Mouse (Mus musculus): ENCODE data around the gene Flnb. TPM values are rescaled to one million over a fixed set of nuclear protein-coding genes. Genes with fewer than 3 reads are reported as not detected.

Flnb gene
- total RNA-seq, 2 experiments from 2014 or later: 21.8 to 22.6 TPM

- peak; percentile 36 to 45 for DNase-seq
Measured at GRCm38 (mm10) chr14:7826151-7826937, 8.6 kb downstream of the Flnb start.

DNA sequence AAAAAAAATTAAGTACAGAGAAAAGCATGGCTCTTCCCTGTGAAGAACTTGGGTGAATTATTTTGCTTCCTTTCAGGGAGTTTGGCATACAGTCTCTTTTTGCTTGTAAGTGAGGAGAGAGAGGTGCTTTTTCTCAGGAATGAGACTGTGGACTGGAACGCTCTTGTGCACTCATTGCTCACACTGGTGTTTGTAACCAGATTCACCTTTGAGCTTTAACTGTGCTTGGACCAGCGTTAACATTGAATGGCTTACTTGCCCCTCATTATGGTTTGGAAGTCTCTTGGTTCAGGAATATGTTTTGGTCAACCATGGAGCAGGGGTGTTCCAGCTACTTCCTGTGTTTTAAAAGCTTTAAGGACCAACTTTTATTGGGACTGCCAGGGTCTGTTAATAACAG is 11.4 kb downstream of the Flnb start:
- no peak for DNase-seq

DNA sequence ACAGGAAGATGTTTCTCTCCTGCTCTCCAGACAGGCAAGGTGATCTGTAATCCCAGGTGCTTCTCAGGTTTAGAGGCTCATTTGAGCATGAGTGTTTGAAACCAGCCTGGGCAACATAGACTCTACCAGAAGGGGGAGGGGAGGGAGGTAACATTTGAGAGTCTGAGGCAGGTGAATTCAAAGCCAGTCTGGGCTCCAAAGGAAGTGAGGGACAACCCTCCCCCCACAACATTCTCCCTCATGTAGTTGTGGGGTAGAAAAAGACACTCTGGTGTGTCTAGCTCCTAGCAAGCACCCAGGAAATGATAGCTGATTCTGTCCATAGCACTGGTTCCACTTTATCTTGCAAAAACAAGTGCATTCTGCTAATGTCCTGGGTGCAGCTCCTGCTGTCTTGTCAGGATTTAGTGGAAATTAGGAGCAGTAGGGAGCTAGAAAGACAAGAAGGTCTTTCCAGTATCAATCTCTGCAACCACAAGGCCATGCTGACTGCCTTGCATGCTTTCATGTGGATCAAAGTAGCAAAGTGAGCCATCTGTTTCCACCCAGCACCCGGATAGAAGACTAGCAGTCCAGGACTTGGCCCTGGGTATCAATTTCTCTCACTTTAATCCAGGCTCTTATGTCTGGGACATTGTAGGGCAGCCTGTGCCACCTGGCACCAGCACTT is 14.1 kb downstream of the Flnb start:
- DNase-seq: no peak

GRCm38 (mm10) chr14:7832440-7832783 is 14.7 kb downstream of the Flnb start:
- DNase-seq: no peak

- DNase-seq: no peak
Measured at GRCm38 (mm10) chr14:7833458-7833857, 15.7 kb downstream of the Flnb start.

- DNase-seq: no peak
Measured at GRCm38 (mm10) chr14:7838564-7839089, 20.9 kb downstream of the Flnb start.

GRCm38 (mm10) chr14:7839950-7840514 is 22.3 kb downstream of the Flnb start:
- no peak for DNase-seq

GRCm38 (mm10) chr14:7842631-7843332 is 25.0 kb downstream of the Flnb start:
- peak in 1 of 2 experiments; percentile 64 for DNase-seq

DNA sequence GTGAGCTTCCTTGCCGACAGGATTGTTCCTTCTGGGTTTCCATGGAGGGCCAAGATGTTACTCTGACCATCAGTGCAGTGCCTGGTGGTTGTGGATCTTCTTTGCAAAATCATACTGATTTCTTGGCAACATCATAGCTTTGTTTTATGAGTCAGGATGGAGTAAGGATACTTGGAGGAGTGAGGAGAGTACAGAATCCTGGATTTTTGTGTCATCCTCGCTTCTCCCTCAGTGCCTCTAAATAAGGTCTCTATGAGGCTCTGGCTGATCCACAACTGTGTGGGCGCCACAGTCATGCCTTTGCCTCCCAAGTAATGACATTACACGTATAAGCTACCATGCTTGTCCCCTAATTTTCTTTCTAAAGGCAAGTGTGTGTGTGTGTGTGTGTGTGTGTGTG is 28.9 kb downstream of the Flnb start:
- no peak for DNase-seq

DNA sequence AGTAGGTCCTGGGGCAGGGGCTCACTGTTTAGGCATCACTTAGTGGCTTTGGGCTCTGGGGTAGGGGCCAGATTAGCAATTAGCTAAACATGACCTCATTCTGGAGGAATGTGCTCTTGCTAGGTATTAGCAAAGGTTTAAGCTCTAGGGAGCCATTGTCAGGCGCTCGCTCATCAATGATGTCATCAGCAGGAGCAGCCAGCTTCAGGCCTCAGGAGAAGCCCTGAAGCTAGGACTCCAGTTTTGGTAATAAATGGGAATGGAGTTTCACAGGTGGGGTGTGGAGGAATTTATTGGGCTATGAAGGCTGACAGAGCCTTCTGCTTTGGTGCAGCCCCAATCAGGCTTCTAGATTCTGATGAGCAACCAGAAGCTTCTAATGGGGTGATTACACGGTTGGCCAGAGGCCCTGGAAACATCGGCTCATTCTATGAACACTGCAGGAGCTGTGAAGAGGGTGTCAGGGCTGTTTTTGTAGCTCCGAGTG is 30.0 kb downstream of the Flnb start:
- peak in 1 of 2 experiments; percentile 25 for DNase-seq

- DNase-seq: no peak
Measured at GRCm38 (mm10) chr14:7850913-7851312, 33.2 kb downstream of the Flnb start.

DNA sequence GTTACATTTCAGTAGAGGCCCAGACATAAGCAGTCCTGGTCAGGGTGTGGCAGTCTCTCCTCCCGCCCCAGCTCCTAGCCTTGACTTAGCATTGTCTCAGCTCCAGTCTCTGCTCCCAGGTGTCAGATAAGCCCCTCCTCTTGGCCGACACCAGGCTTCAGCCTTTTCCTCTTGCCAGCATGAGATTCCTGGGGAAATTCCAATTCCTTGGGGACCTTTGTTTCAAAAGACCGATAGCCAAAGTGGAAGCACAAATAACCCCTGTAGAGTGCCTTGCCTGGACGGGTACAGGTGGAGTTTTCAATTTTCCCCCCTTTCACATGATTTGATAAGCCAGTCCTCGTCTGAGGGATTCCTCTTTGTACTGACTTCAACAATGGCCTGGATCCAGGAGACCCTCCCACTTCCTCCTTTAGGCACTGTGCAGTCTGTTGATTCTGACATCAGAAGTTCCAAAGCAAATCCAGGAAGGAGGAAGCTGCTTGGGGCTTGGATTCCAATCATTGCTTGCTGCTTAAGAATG is 33.8 kb downstream of the Flnb start:
- DNase-seq: peak; percentile 83 to 91

GRCm38 (mm10) chr14:7853691-7854090 is 35.9 kb downstream of the Flnb start:
- DNase-seq: peak; percentile 46 to 71

- DNase-seq: no peak
Measured at GRCm38 (mm10) chr14:7854366-7854765, 36.6 kb downstream of the Flnb start.

DNA sequence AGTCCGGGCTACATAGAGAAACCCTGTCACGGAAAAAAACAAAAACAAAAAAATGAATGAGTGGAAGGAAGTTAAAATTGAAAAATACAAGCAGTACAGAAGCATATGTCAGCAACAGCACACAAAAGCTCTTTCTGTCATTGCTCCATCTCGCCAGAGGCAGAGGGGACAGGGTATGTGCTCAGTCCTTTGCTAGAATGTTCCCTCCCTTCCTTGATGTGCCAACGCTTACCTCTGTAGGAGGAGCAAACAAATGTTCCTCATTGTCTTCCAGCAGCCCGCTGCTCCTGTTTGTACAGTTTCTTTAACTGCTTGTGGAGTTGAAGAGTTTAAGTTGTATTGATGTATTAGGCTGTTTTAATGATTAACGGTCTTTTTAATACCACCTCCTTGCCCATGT is 37.3 kb downstream of the Flnb start:
- no peak for DNase-seq

- no peak for DNase-seq
Measured at GRCm38 (mm10) chr14:7855501-7855900, 37.7 kb downstream of the Flnb start.

DNA sequence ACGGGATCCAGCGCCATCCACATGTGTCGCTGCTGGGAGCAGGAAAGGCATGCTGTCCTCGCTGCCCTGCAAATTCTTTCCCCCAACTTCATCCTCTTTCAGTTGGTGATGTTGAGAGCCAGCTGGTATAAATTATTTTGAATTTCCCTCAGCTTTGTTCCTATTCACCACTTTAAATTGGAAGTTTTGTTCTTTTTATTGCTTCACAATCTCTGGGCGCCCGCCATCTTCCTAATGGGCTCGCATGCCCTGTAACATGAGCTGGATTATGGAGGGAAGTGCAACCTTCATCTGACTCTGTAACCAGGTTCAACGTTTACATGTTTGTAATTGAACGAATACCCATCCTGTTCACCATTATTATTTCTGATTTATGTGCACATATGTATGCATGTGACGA is 38.6 kb downstream of the Flnb start:
- no peak for DNase-seq

GRCm38 (mm10) chr14:7857835-7858234 is 40.1 kb downstream of the Flnb start:
- DNase-seq: no peak

GRCm38 (mm10) chr14:7858430-7858829 is 40.7 kb downstream of the Flnb start:
- DNase-seq: peak in 1 of 2 experiments; percentile 29

GRCm38 (mm10) chr14:7860525-7861154 is 42.9 kb downstream of the Flnb start:
- no peak for DNase-seq

DNA sequence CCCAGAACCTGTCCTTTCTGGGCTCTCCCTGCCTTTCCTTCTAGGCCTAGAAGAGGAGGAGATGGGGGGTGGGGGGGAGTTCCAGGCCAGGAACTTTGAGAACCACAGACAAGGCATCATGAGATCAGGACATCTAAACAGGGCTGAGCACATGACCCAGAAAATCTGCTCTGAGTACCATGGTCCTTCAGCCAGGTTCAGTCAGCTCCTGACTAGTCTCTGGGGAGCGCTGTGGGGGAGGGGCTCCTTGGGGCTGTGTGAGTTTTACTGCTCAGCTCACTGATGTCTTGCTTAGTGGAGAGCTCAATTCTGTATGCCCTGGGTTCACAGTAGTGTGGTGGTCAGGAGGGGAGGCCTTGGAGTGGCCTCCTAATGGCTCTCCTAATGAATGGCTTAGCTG is 43.5 kb downstream of the Flnb start:
- DNase-seq: no peak

GRCm38 (mm10) chr14:7862226-7862625 is 44.5 kb downstream of the Flnb start:
- DNase-seq: no peak
